Mouse (Mus musculus) adrenal gland (tissue): Measurements from ENCODE around the gene Zfand3.

Experiments
- intact Hi-C: fragments of 180-260 bp; cut with DNase I; formaldehyde crosslinking; loops from one replicate; pipeline ENCODE4 v1.15.1; 2025

The Zfand3 gene

GRCm38 (mm10) chr17:30214393-30214792 is 209.9 kb downstream of the Zfand3 start:
- intact Hi-C loops = no loop called here

DNA sequence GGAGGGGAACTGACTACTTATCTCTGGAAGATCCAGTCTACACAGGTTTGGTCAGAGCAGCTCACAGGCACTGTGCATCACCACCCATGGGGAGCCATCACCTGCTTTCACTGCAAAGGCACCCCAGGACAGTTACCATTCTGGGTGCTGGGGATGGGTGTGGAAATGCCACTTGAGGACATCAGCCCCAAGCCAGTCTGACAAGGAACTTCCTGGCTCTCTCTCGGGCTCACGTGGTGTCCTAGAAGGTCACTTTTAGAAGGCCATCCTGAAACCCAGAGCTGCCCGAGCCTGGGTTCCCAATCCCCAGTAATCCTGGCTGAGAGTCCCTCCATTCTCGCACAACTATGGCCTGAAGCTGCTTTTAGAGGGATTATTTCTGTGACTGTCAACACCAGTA is 211.2 kb downstream of the Zfand3 start:
- intact Hi-C loops = no loop called here

GRCm38 (mm10) chr17:30221677-30222076 is 217.1 kb downstream of the Zfand3 start:
- intact Hi-C loops = no loop called here

DNA sequence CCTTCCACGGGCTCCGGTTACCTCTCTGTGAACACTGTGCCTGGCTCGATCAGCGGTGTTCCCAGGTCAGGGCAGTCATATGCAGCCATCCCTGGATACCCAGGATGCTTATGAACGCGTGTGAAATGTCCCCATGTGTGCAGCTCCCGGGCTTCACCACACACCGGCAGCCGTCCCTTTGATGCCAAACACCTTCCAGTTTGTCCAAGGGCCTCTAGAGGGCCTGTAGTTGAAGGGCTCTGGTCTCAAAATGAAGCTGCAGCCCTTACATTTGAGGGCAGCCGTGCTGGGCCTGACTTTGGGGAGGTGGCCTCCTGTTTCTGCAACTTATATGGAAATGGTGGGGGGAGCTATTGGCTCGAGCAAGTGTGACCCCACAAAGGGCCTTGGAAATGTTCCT is 217.8 kb downstream of the Zfand3 start:
- intact Hi-C loops = no loop called here

GRCm38 (mm10) chr17:30222837-30223236 is 218.3 kb downstream of the Zfand3 start:
- intact Hi-C loops = no loop called here

DNA sequence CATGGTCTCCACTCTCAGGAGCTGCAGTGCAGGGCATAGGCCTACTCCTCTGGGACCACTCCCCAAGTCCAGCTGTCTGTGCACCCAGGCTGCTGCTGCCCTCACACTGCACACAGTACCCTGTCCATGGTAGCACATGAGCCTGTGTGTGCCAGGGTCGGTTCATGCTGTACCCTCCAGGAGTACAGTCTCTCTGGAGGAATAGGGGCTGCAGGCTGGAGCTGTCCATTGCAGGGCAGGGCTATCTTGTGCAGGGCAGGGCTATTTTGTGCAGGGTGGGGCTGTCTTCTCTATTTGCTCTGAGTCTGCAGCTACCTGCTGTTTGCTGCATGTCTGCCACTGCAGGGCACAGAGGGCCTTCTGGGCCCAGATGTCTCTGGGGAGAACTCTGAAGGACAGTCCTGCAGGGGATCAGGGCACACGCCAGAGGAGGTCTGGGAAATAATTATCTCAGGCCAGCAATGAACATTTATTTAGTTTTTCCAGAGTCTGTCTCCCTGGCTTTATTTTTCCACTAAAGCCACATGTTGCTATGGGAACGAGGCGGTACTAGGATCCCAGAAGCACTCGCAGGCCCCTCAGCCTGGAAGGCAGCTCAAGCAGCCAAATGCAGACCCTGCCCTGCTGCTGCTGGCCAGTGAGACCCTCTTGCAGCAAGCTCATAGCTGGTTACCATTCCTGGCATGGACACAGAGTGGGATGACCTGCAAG is 220.7 kb downstream of the Zfand3 start:
- intact Hi-C loops = no loop called here

- intact Hi-C loops = no loop called here
Observed at GRCm38 (mm10) chr17:30228439-30229215, 224.1 kb downstream of the Zfand3 start.

GRCm38 (mm10) chr17:30230428-30230827 is 225.9 kb downstream of the Zfand3 start:
- intact Hi-C loops = loop anchor here (10.0 kb wide), 1 partner anchor 224 kb away; no protein-coding TSS in a partner anchor

DNA sequence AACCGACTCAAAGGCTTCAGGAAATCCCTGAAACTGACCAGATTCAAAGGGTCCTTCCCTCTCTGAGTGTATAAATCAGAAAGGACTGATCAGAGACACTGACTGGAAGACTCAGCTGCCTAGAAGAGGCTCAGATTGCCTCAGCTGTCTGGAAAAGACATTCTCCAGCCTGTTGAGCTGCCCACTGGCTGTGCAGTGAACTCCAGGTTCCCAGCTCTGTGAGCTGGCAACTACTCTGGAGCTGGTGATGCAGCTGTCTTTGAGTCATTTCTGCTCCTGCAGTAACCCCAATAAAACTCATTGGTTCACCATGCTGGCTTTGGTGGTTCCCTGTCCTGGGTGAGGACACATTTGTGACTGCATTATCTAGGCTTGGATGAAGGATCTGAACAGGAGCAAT is 226.9 kb downstream of the Zfand3 start:
- intact Hi-C loops = loop anchor here (10.0 kb wide), 1 partner anchor 223 kb away; no protein-coding TSS in a partner anchor

DNA sequence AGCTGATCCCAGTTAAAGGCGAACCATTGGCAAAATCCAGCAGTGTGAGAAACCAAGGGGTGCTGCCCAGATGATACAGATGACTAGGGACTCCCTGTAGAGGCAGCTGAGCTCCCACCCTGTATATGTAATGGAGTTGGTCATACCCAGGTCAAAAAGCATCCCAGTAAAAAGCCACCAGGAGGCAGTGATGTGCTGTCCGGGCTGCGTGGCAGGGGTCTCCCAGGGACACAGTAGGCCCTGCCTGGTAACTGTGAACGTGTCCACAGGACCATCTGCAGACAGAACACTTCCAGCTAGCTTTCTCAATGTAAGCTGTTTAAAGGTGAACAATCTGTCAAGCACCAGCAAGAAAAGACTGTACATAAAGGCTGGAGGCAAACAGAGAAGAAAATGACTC is 228.2 kb downstream of the Zfand3 start:
- intact Hi-C loops = loop anchor here (10.0 kb wide), 1 partner anchor 222 kb away; no protein-coding TSS in a partner anchor

GRCm38 (mm10) chr17:30235380-30235779 is 230.8 kb downstream of the Zfand3 start:
- intact Hi-C loops = loop anchor here (10.0 kb wide), 1 partner anchor 219 kb away; no protein-coding TSS in a partner anchor

DNA sequence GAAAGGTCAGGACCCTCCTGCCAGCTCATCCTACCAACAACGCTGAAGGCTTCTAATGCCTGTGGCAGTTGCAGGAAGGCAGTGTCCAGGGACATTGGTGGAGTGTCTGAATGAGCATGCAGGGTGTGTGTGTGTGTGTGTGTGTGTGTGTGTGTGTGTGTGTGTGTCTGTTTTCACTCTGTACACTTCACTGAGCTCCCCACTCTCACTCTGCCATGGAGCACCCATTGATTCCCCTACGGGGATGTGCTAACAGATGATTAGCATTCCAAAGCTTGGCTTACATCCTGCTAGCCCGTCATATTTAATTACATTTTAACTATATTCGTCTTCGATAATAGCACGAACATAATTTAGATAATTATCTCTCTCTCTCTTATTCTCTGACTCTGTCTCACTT is 232.1 kb downstream of the Zfand3 start:
- intact Hi-C loops = loop anchor here (10.0 kb wide), 1 partner anchor 218 kb away; no protein-coding TSS in a partner anchor

DNA sequence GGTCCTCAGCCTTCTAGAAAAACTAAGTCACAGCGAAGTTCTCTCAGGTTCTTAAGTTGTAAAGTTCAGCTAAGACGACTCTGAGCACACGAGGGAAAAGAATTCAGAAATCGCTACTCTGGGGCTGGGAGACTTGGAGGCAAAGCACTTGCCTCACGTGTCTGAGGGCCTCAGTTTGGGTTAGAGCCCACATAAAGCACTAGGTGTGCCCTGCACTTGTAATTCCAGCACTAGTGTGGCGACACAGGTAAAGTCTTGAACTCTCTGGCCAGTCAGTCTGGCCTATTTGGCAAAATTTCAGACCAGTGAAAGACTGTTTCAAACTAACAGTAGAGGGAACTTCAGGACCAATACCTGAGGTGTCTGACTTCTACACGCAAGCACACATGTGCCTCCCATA is 233.1 kb downstream of the Zfand3 start:
- intact Hi-C loops = loop anchor here (10.0 kb wide), 1 partner anchor 217 kb away; no protein-coding TSS in a partner anchor

DNA sequence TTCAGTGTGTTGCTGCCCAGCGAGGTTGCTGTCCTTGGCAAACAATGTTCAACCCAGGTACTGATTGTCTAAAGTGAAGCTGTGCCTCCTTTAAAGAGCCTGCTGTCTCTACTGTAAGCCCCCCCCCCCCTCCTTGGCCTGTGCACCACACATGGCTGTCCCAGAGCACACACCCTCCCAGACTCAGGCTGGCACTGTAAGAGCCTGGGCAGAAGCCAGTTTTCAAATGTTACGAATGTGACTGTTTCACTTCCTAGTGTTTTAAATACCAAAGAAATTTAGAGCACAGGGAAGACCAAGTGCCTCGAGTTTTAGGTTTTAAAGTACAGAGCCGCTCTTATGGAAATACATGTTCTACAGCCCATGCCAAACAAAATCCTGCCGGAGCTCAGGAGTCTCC is 234.9 kb downstream of the Zfand3 start:
- intact Hi-C loops = loop anchor here (10.0 kb wide), 1 partner anchor 215 kb away; no protein-coding TSS in a partner anchor

- intact Hi-C loops = no loop called here
Observed at GRCm38 (mm10) chr17:30240659-30241058, 236.1 kb downstream of the Zfand3 start.

- intact Hi-C loops = no loop called here
Observed at GRCm38 (mm10) chr17:30241061-30241460, 236.5 kb downstream of the Zfand3 start.

- intact Hi-C loops = no loop called here
Observed at GRCm38 (mm10) chr17:30241720-30242322, 237.3 kb downstream of the Zfand3 start.

- intact Hi-C loops = no loop called here
Observed at GRCm38 (mm10) chr17:30242647-30243046, 238.1 kb downstream of the Zfand3 start.

GRCm38 (mm10) chr17:30243540-30243939 is 239.0 kb downstream of the Zfand3 start:
- intact Hi-C loops = no loop called here

- intact Hi-C loops = no loop called here
Observed at GRCm38 (mm10) chr17:30244651-30245307, 240.2 kb downstream of the Zfand3 start.

GRCm38 (mm10) chr17:30245308-30245706 is 240.8 kb downstream of the Zfand3 start:
- intact Hi-C loops = no loop called here
